Mouse (Mus musculus) G1E (cell line): Measurements from ENCODE around the gene Rtel1.

ENCODE experiments used
- CTCF ChIP-seq: IDR thresholded peaks from 2 replicates; pipeline ENCODE4 v1.5.1; 2012; ENCODE audit warnings: low read depth, low read length, inconsistent platforms, mixed read lengths
- GATA1 ChIP-seq: IDR thresholded peaks from 2 replicates; pipeline ENCODE4 v1.6.1; 2012; ENCODE audit warnings: borderline replicate concordance, low read length, inconsistent platforms, mixed read lengths
- GATA2 ChIP-seq: IDR thresholded peaks from 2 replicates; pipeline ENCODE4 v1.6.1; 2012; ENCODE audit warnings: low read depth, low read length, inconsistent platforms, borderline replicate concordance
- POLR2AphosphoS5 ChIP-seq: IDR thresholded peaks from 2 replicates; pipeline ENCODE4 v1.6.1; 2012; ENCODE audit warnings: low read depth, low read length, inconsistent platforms; ENCODE audit not compliant: insufficient replicate concordance
- TAL1 ChIP-seq: conservative IDR thresholded peaks from 2 replicates; pipeline ENCODE4 v1.6.1; 2012; ENCODE audit warnings: low read depth, low read length, inconsistent platforms, mixed read lengths

- TF ChIP-seq TAL1: no peak
- TF ChIP-seq CTCF: no peak
- no peak for TF ChIP-seq GATA2
- TF ChIP-seq POLR2AphosphoS5: no peak
- TF ChIP-seq GATA1: no peak
Measured at GRCm38 (mm10) chr2:181334023-181334422, 14.5 kb downstream of the Rtel1 start.
